Mouse (Mus musculus): ENCODE measurements around the gene Gmps.

The Gmps gene

GRCm38 (mm10) chr3:63975955-63976908 lies at the start of gene Gmps:
Gene Gmps, plus strand, starts transcription at chr3:63976106.
- in situ Hi-C loops (cut with MboI, MseI), result loop anchor here (25.0 kb wide), 2 partner anchors 1489 to 1986 kb away; partner anchors contain the start of gene Ccnl1

- in situ Hi-C loops (cut with MboI, MseI), result no loop called here
Measured at GRCm38 (mm10) chr3:63928878-63929859, 46.7 kb upstream of the Gmps start, which contains the start of gene E130311K13Rik. Gene E130311K13Rik, minus strand, starts transcription at chr3:63929472.

GRCm38 (mm10) chr3:63938928-63939327 lies 37.0 kb upstream of the Gmps start:
- in situ Hi-C loops (cut with MboI, MseI), result no loop called here

GRCm38 (mm10) chr3:63941204-63941850 lies 34.6 kb upstream of the Gmps start:
- in situ Hi-C loops (cut with MboI, MseI), result no loop called here

- in situ Hi-C loops (cut with MboI, MseI), result loop anchor here (25.0 kb wide), 1 partner anchor 1712 kb away; the partner anchor contains the start of gene Lekr1
Measured at GRCm38 (mm10) chr3:63949837-63950236, 26.1 kb upstream of the Gmps start.

GRCm38 (mm10) chr3:63963421-63964099 lies 12.3 kb upstream of the Gmps start:
- in situ Hi-C loops (cut with MboI, MseI), result loop anchor here (25.0 kb wide), 1 partner anchor 1699 kb away; the partner anchor contains the start of gene Lekr1

GRCm38 (mm10) chr3:63964100-63964921 lies 11.6 kb upstream of the Gmps start, which contains the start of gene Slc33a1:
Gene Slc33a1, minus strand, starts transcription at chr3:63964768.
- in situ Hi-C loops (cut with MboI, MseI), result loop anchor here (25.0 kb wide), 1 partner anchor 1698 kb away; the partner anchor contains the start of gene Lekr1

GRCm38 (mm10) chr3:63964922-63965249 lies 11.0 kb upstream of the Gmps start:
- in situ Hi-C loops (cut with MboI, MseI), result loop anchor here (25.0 kb wide), 1 partner anchor 1697 kb away; the partner anchor contains the start of gene Lekr1

- in situ Hi-C loops (cut with MboI, MseI), result loop anchor here (25.0 kb wide), 1 partner anchor 1696 kb away; the partner anchor contains the start of gene Lekr1
Measured at GRCm38 (mm10) chr3:63965929-63966328, 10.0 kb upstream of the Gmps start.

- in situ Hi-C loops (cut with MboI, MseI), result loop anchor here (25.0 kb wide), 2 partner anchors 1491 to 1984 kb away; partner anchors contain the start of gene Ccnl1
Measured at GRCm38 (mm10) chr3:63977895-63978294, 2.0 kb downstream of the Gmps start.

- in situ Hi-C loops (cut with MboI, MseI), result loop anchor here (10.0 to 25.0 kb wide), 3 partner anchors 1408 to 1976 kb away; partner anchors contain the start of genes Ccnl1 and Ssr3
Measured at GRCm38 (mm10) chr3:63986656-63987055, 10.8 kb downstream of the Gmps start.

- in situ Hi-C loops (cut with MboI, MseI), result loop anchor here (10.0 to 25.0 kb wide), 3 partner anchors 1406 to 1973 kb away; partner anchors contain the start of genes Ccnl1 and Ssr3
Measured at GRCm38 (mm10) chr3:63988722-63989440, 13.0 kb downstream of the Gmps start.

GRCm38 (mm10) chr3:64021436-64021835 lies 45.5 kb downstream of the Gmps start:
- in situ Hi-C loops (cut with MboI, MseI), result no loop called here

GRCm38 (mm10) chr3:64021867-64022266 lies 46.0 kb downstream of the Gmps start:
- in situ Hi-C loops (cut with MboI, MseI), result no loop called here

- in situ Hi-C loops (cut with MboI, MseI), result loop anchor here (25.0 kb wide), 1 partner anchor 757 kb away; no protein-coding TSS in a partner anchor
Measured at GRCm38 (mm10) chr3:64029846-64030245, 53.9 kb downstream of the Gmps start.

- in situ Hi-C loops (cut with MboI, MseI), result loop anchor here (25.0 kb wide), 1 partner anchor 749 kb away; no protein-coding TSS in a partner anchor
Measured at GRCm38 (mm10) chr3:64038136-64038841, 62.4 kb downstream of the Gmps start.

Data from T-helper 2 cell (primary cell).